Mouse (Mus musculus): ENCODE data around the gene Dapk2.

DNA sequence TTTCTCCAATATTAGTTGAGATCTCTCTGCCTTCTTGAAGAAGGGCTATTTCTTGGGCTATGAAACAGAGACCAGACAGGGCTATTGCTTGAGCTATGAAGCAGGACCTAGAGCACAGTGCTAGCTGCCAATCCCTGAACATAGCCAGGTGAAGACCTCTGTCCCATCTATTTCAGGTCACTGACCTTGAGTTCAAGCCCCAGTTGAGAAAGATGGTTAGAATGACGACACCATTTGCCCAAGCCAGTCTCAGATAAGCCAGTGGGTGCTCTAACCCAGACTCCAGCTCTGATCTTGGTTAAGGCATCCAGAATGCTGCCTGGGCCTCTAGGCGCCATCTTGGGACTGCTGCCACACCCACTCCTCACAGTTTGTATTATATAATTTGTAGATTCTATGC lies 135.3 kb downstream of the Dapk2 start:
- no peak for TF ChIP-seq CTCF (IDR thresholded peaks at IDR 0.05; ENCODE audit: low read depth, low read length)
- TF ChIP-seq GATA1 (IDR thresholded peaks at IDR 0.05; ENCODE audit: borderline replicate concordance, low read length) = no peak
- TF ChIP-seq POLR2AphosphoS5 (IDR thresholded peaks at IDR 0.05; ENCODE audit: insufficient replicate concordance, low read depth, low read length) = no peak
- TF ChIP-seq GATA2 (IDR thresholded peaks at IDR 0.05; ENCODE audit: borderline replicate concordance, low read depth, low read length) = no peak
- TF ChIP-seq TAL1 (conservative IDR thresholded peaks at IDR 0.05; ENCODE audit: low read depth, low read length) = no peak

Data from G1E (cell line).